ENCODE assay signal across 13 mouse cellular contexts in genomic region chr11:34909841-34910240, GRCm38 (mm10).
DNase-seq lines count a peak whose midpoint lies in the region; TF ChIP-seq lines count a peak whose summit lies in the region.
"Had no signal": no experiment of that assay in that cellular context is flagged by ENCODE, and none has a peak within 500 bp of the region (broad histone marks: within the 10 kb centered on the region; RNA-seq: fewer than 3 reads in every experiment).

No protein-coding gene starts in this region.

- 41% methylated on average over 5 of the region's 5 CpGs for WGBS in heart, embryonic 10.5 days
- WGBS in heart, adult 2 months = 35% methylated on average over 5 of the region's 5 CpGs

- no peak for DNase-seq in heart, embryonic 10.5 days (ENCODE audit: low spot score)
- DNase-seq in heart, adult 2 months = no peak
- DNase-seq in kidney, postnatal 14 days = peak; percentile 4
- DNase-seq in kidney, adult 9 months = no peak
- DNase-seq in forelimb bud, embryonic 11.5 days (ENCODE audit: low read depth, low spot score) = peak; percentile 62
- DNase-seq in lung, postnatal 4 days = peak; percentile 15 to 62
- DNase-seq in ovary, postnatal 10 days (ENCODE audit: low spot score) = no peak
- DNase-seq in thymus, postnatal 14 days = no peak
- DNase-seq: cerebellum, adult 11-12 months; layer of hippocampus, adult 9-11 months had no signal

- no peaks in the 10 kb centered on the region for H3K9me3 ChIP-seq in heart, embryonic 10.5 days
- H3K9me3 ChIP-seq: forebrain, embryonic 10.5 days; limb, embryonic 12.5 days had no signal

- no peak for TF ChIP-seq POLR2A in heart, adult 2 months (IDR thresholded peaks at IDR 0.05; ENCODE audit: insufficient read depth, low read depth, low read length)

- peak overlapping the region; percentile 63 for H3K27ac ChIP-seq in heart, embryonic 10.5 days
- H3K27ac ChIP-seq in heart, adult 2 months = no peak overlapping the region
- H3K27ac ChIP-seq: forebrain, embryonic 10.5 days; limb, embryonic 12.5 days; macrophage had no signal

- no peak overlapping the region for H3K9ac ChIP-seq in heart, adult 2 months (ENCODE audit: low read depth, low read length)
- H3K9ac ChIP-seq: limb, embryonic 12.5 days had no signal

- no peak overlapping the region for H3K4me3 ChIP-seq in heart, embryonic 10.5 days
- H3K4me3 ChIP-seq in heart, adult 2 months = no peak overlapping the region
- H3K4me3 ChIP-seq: forebrain, embryonic 10.5 days; limb, embryonic 12.5 days had no signal

- no peak for TF ChIP-seq CTCF in heart, adult 2 months (IDR thresholded peaks at IDR 0.05)

- peaks cover 17% of the 10 kb centered on the region for H3K4me1 ChIP-seq in heart, embryonic 10.5 days
- H3K4me1 ChIP-seq in heart, adult 2 months (ENCODE audit: control insufficient read depth, insufficient read depth, low read length) = no peaks in the 10 kb centered on the region

- H3K27me3 ChIP-seq in heart, embryonic 10.5 days (ENCODE audit: insufficient read depth, poor library complexity, severe bottlenecking) = 0 out of 2 replicates have a peak, but pooled peaks cover 6% of the 10 kb centered on the region
- no peaks in the 10 kb centered on the region; the same call in 1 of the 2 replicates for H3K27me3 ChIP-seq in heart, adult 2 months (ENCODE audit: control insufficient read depth, insufficient read depth, low read length)

- intact Hi-C loops in heart, adult 2 months (cut with DNase I) = no loop called here

- H3K79me2 ChIP-seq in heart, adult 2 months (replicated peaks; ENCODE audit: control insufficient read depth, insufficient read depth, low read length) = no peaks in the 10 kb centered on the region

- H3K36me3 ChIP-seq in heart, embryonic 10.5 days = no peaks in the 10 kb centered on the region
- no peaks in the 10 kb centered on the region for H3K36me3 ChIP-seq in heart, adult 2 months (ENCODE audit: control insufficient read depth, insufficient read depth, low read length)
- H3K36me3 ChIP-seq: forebrain, embryonic 10.5 days; limb, embryonic 12.5 days had no signal

- TF ChIP-seq EP300 in heart, adult 2 months (IDR thresholded peaks at IDR 0.05; ENCODE audit: insufficient read depth, low read depth, low read length) = no peak

Comparison
In these comparisons a context has a peak if more than half of its experiments do, and no peak if none do; other contexts are left out.
1. DNase-seq: peak in kidney, postnatal 14 days (single experiment), forelimb bud, embryonic 11.5 days (single experiment) and lung, postnatal 4 days (2 of 2); none in heart, embryonic 10.5 days (single experiment), heart, adult 2 months (0 of 2), kidney, adult 9 months (single experiment), ovary, postnatal 10 days (single experiment) and thymus, postnatal 14 days (single experiment).